ENCODE assay signal across 20 mouse cellular contexts in the genomic region with DNA sequence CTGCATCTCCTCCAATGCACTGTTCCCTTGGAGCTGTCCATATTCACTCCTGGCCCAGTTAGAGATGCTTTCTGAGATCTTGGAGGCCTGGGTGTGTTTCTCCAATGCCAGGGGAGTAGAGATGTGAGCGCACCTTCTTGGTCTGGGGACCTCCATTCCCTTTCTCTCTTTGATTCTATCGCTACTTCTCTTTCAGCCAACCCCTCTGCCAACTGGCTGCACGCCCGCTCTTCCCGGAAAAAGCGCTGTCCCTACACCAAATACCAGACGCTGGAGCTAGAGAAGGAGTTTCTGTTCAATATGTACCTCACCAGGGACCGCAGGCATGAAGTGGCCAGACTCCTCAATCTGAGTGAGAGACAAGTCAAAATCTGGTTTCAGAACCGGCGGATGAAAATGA. TPM values are rescaled to one million over a fixed set of nuclear protein-coding genes. Genes with fewer than 3 reads are reported as not detected.
DNase-seq lines count a peak whose midpoint lies in the region; ATAC-seq lines count a peak whose summit lies in the region.
"Had no signal": no experiment of that assay in that cellular context is flagged by ENCODE, and none has a peak within 500 bp of the region (broad histone marks: within the 10 kb centered on the region; RNA-seq: fewer than 3 reads in every experiment).

No protein-coding gene starts in this region.

- H3K4me3 ChIP-seq in hindbrain, embryonic 13.5 days, result peak overlapping the region; percentile 34
- no peak overlapping the region for H3K4me3 ChIP-seq in hindbrain, embryonic 16.5 days (ENCODE audit: low read length)
- peak overlapping the region; percentile 72 for H3K4me3 ChIP-seq in kidney, embryonic 15.5 days (replicated peaks)
- peak overlapping the region; percentile 99 for H3K4me3 ChIP-seq in neural tube, embryonic 13.5 days
- H3K4me3 ChIP-seq: embryonic facial prominence, embryonic 13.5 days; forebrain, embryonic 12.5 days; heart, adult 2 months; heart, embryonic 15.5 days had no signal

- ATAC-seq in hindbrain, embryonic 13.5 days (ENCODE audit: low FRiP score), result no peak
- no peak for ATAC-seq in hindbrain, embryonic 16.5 days
- ATAC-seq in kidney, embryonic 15.5 days (replicated peaks; ENCODE audit: low FRiP score), result no peak
- ATAC-seq in neural tube, embryonic 13.5 days (ENCODE audit: low read depth), result no peak
- ATAC-seq in CD4-positive, CD25-positive, alpha-beta regulatory T cell, adult 4 months, result no peak
- ATAC-seq: forebrain, postnatal 0 days had no signal

- H3K4me1 ChIP-seq in hindbrain, embryonic 13.5 days (replicated peaks), result peaks cover 14% of the 10 kb centered on the region
- H3K4me1 ChIP-seq in hindbrain, embryonic 16.5 days (ENCODE audit: control insufficient read depth, insufficient read depth, low read depth, low read length), result peaks cover 7% of the 10 kb centered on the region; the same call in 1 of the 2 replicates
- peaks cover 93% of the 10 kb centered on the region for H3K4me1 ChIP-seq in kidney, embryonic 15.5 days
- H3K4me1 ChIP-seq in neural tube, embryonic 13.5 days (replicated peaks), result peaks cover 88% of the 10 kb centered on the region

- WGBS in hindbrain, embryonic 13.5 days, result 3% methylated on average over 10 of the region's 10 CpGs
- WGBS in hindbrain, embryonic 16.5 days, result 6% methylated on average over 10 of the region's 10 CpGs
- WGBS in kidney, embryonic 15.5 days, result 44% methylated on average over 10 of the region's 10 CpGs
- 5% methylated on average over 10 of the region's 10 CpGs for WGBS in neural tube, embryonic 13.5 days

- H3K27me3 ChIP-seq in hindbrain, embryonic 13.5 days, result peaks cover 98% of the 10 kb centered on the region
- H3K27me3 ChIP-seq in hindbrain, embryonic 16.5 days (replicated peaks; ENCODE audit: control insufficient read depth, insufficient read depth, low read length), result peaks cover 70% of the 10 kb centered on the region
- H3K27me3 ChIP-seq in kidney, embryonic 15.5 days, result peaks cover 25% of the 10 kb centered on the region
- no peaks in the 10 kb centered on the region for H3K27me3 ChIP-seq in neural tube, embryonic 13.5 days

- H3K9ac ChIP-seq in hindbrain, embryonic 13.5 days, result 0 out of 2 replicates have a peak overlapping the region, but pooled peaks have one; percentile 61
- no peak overlapping the region for H3K9ac ChIP-seq in hindbrain, embryonic 16.5 days (ENCODE audit: low read depth, low read length)
- no peak overlapping the region for H3K9ac ChIP-seq in kidney, embryonic 15.5 days
- H3K9ac ChIP-seq in neural tube, embryonic 13.5 days, result peak overlapping the region; percentile 100
- H3K9ac ChIP-seq: embryonic facial prominence, embryonic 13.5 days; forebrain, embryonic 12.5 days; forebrain, postnatal 0 days; heart, embryonic 15.5 days; hindbrain, embryonic 14.5 days had no signal

- no peaks in the 10 kb centered on the region for H3K36me3 ChIP-seq in hindbrain, embryonic 13.5 days
- H3K36me3 ChIP-seq in hindbrain, embryonic 16.5 days (ENCODE audit: control insufficient read depth, insufficient read depth, low read length), result no peaks in the 10 kb centered on the region
- H3K36me3 ChIP-seq in kidney, embryonic 15.5 days, result 0 out of 2 replicates have a peak, but pooled peaks cover 4% of the 10 kb centered on the region
- H3K36me3 ChIP-seq in neural tube, embryonic 13.5 days, result no peaks in the 10 kb centered on the region
- H3K36me3 ChIP-seq: embryonic facial prominence, embryonic 13.5 days; forebrain, embryonic 12.5 days; heart, embryonic 15.5 days had no signal

- no peak for DNase-seq in kidney, adult 11 months
- DNase-seq in kidney, postnatal 10 days, result peak; percentile 31
- DNase-seq: adrenal gland, postnatal 10 days; cerebellum, adult 18-20 months; cerebellum, adult 9-11 months; cerebellum, postnatal 36 days; forebrain, postnatal 0 days; gastrocnemius, postnatal 14 days; heart, adult 2 months; heart, postnatal 14 days had no signal

- H3K4me2 ChIP-seq in hindbrain, embryonic 13.5 days, result peak overlapping the region; percentile 31
- H3K4me2 ChIP-seq in hindbrain, embryonic 16.5 days (ENCODE audit: low read length), result no peak overlapping the region
- H3K4me2 ChIP-seq in kidney, embryonic 15.5 days, result peak overlapping the region; percentile 96
- H3K4me2 ChIP-seq in neural tube, embryonic 13.5 days, result peak overlapping the region; percentile 96
- H3K4me2 ChIP-seq: embryonic facial prominence, embryonic 13.5 days; forebrain, embryonic 12.5 days; heart, embryonic 11.5 days; heart, embryonic 15.5 days; hindbrain, embryonic 14.5 days had no signal

- H3K9me3 ChIP-seq in hindbrain, embryonic 13.5 days, result no peaks in the 10 kb centered on the region
- H3K9me3 ChIP-seq in hindbrain, embryonic 16.5 days (ENCODE audit: control insufficient read depth, low read length), result no peaks in the 10 kb centered on the region
- no peaks in the 10 kb centered on the region for H3K9me3 ChIP-seq in kidney, embryonic 15.5 days (replicated peaks)
- H3K9me3 ChIP-seq in neural tube, embryonic 13.5 days, result no peaks in the 10 kb centered on the region
- H3K9me3 ChIP-seq: embryonic facial prominence, embryonic 13.5 days; forebrain, embryonic 12.5 days; heart, embryonic 15.5 days had no signal

- peak overlapping the region; percentile 73 for H3K27ac ChIP-seq in hindbrain, embryonic 13.5 days
- H3K27ac ChIP-seq in hindbrain, embryonic 16.5 days (ENCODE audit: low read depth, low read length), result no peak overlapping the region
- H3K27ac ChIP-seq in kidney, embryonic 15.5 days, result peak overlapping the region; percentile 98; the same call in 1 of the 2 replicates
- peak overlapping the region; percentile 100 for H3K27ac ChIP-seq in neural tube, embryonic 13.5 days (replicated peaks)
- H3K27ac ChIP-seq: embryonic facial prominence, embryonic 13.5 days; forebrain, embryonic 12.5 days; heart, adult 2 months; heart, embryonic 15.5 days; hindbrain, embryonic 14.5 days had no signal

RNA-seq across cellular contexts. Expression of a gene that starts 3.2 kb away (rescaled TPM):
- polyA plus RNA-seq in hindbrain, embryonic 13.5 days (2015; fragmentation: Nextera tagmentation; extraction: Ambion mirVana), result 4.8 and 7.2 TPM in 2 replicates
- polyA plus RNA-seq in hindbrain, embryonic 16.5 days (2015; fragmentation: Nextera tagmentation; extraction: Ambion mirVana), result 1.4 and 5.2 TPM in 2 replicates
- 22.3 and 27.2 TPM in 2 replicates for polyA plus RNA-seq in kidney, embryonic 15.5 days (2015; fragmentation: Nextera tagmentation; extraction: Ambion mirVana)
- polyA plus RNA-seq in neural tube, embryonic 13.5 days (2015; fragmentation: Nextera tagmentation; extraction: Ambion mirVana), result 72.9 and 74.7 TPM in 2 replicates
- polyA plus RNA-seq in CD4-positive, CD25-positive, alpha-beta regulatory T cell, adult 4 months (2017; shearing (Covaris generic)), result under 1 TPM in 1 of 2 experiments, not detected in 1; 0.23 TPM
- polyA plus RNA-seq: forebrain, embryonic 12.5 days; forebrain, postnatal 0 days; heart, adult 2 months had no signal

RNA-seq across cellular contexts. Expression of a gene that starts 7.3 kb away (rescaled TPM):
- polyA plus RNA-seq in hindbrain, embryonic 13.5 days (2015; fragmentation: Nextera tagmentation; extraction: Ambion mirVana), result 19.2 and 27.2 TPM in 2 replicates
- 15.1 and 15.9 TPM in 2 replicates for polyA plus RNA-seq in hindbrain, embryonic 16.5 days (2015; fragmentation: Nextera tagmentation; extraction: Ambion mirVana)
- polyA plus RNA-seq in kidney, embryonic 15.5 days (2015; fragmentation: Nextera tagmentation; extraction: Ambion mirVana), result 8.9 and 9.8 TPM in 2 replicates
- 81.7 and 114 TPM in 2 replicates for polyA plus RNA-seq in neural tube, embryonic 13.5 days (2015; fragmentation: Nextera tagmentation; extraction: Ambion mirVana)
- polyA plus RNA-seq in CD4-positive, CD25-positive, alpha-beta regulatory T cell, adult 4 months (2017; shearing (Covaris generic)), result not detected
- polyA plus RNA-seq: forebrain, embryonic 12.5 days; forebrain, postnatal 0 days; heart, adult 2 months; heart, embryonic 15.5 days had no signal

RNA-seq across cellular contexts. Expression of a gene that starts 12.0 kb away (rescaled TPM):
- 21.5 and 33.2 TPM in 2 replicates for polyA plus RNA-seq in hindbrain, embryonic 13.5 days (2015; fragmentation: Nextera tagmentation; extraction: Ambion mirVana)
- 29.3 and 33.1 TPM in 2 replicates for polyA plus RNA-seq in hindbrain, embryonic 16.5 days (2015; fragmentation: Nextera tagmentation; extraction: Ambion mirVana)
- 58.5 and 62.7 TPM in 2 replicates for polyA plus RNA-seq in kidney, embryonic 15.5 days (2015; fragmentation: Nextera tagmentation; extraction: Ambion mirVana)
- 124 and 125 TPM in 2 replicates for polyA plus RNA-seq in neural tube, embryonic 13.5 days (2015; fragmentation: Nextera tagmentation; extraction: Ambion mirVana)
- polyA plus RNA-seq in CD4-positive, CD25-positive, alpha-beta regulatory T cell, adult 4 months (2017; shearing (Covaris generic)), result not detected
- polyA plus RNA-seq: forebrain, embryonic 12.5 days; forebrain, postnatal 0 days; heart, adult 2 months had no signal

RNA-seq across cellular contexts. Expression of a gene that starts 17.8 kb away (rescaled TPM):
- polyA plus RNA-seq in hindbrain, embryonic 13.5 days (2015; fragmentation: Nextera tagmentation; extraction: Ambion mirVana), result 81.9 and 132 TPM in 2 replicates
- polyA plus RNA-seq in hindbrain, embryonic 16.5 days (2015; fragmentation: Nextera tagmentation; extraction: Ambion mirVana), result 49.9 and 53.3 TPM in 2 replicates
- 47.1 and 49.1 TPM in 2 replicates for polyA plus RNA-seq in kidney, embryonic 15.5 days (2015; fragmentation: Nextera tagmentation; extraction: Ambion mirVana)
- 171 and 174 TPM in 2 replicates for polyA plus RNA-seq in neural tube, embryonic 13.5 days (2015; fragmentation: Nextera tagmentation; extraction: Ambion mirVana)
- polyA plus RNA-seq in CD4-positive, CD25-positive, alpha-beta regulatory T cell, adult 4 months (2017; shearing (Covaris generic)), result not detected
- polyA plus RNA-seq: forebrain, embryonic 12.5 days; forebrain, postnatal 0 days; heart, adult 2 months had no signal

RNA-seq across cellular contexts. Expression of a gene that starts 28.7 kb away (rescaled TPM):
- 196 and 216 TPM in 2 replicates for polyA plus RNA-seq in hindbrain, embryonic 13.5 days (2015; fragmentation: Nextera tagmentation; extraction: Ambion mirVana)
- polyA plus RNA-seq in hindbrain, embryonic 16.5 days (2015; fragmentation: Nextera tagmentation; extraction: Ambion mirVana), result 120 and 133 TPM in 2 replicates
- polyA plus RNA-seq in kidney, embryonic 15.5 days (2015; fragmentation: Nextera tagmentation; extraction: Ambion mirVana), result 18.8 and 20.2 TPM in 2 replicates
- 67.1 and 88.3 TPM in 2 replicates for polyA plus RNA-seq in neural tube, embryonic 13.5 days (2015; fragmentation: Nextera tagmentation; extraction: Ambion mirVana)
- polyA plus RNA-seq in CD4-positive, CD25-positive, alpha-beta regulatory T cell, adult 4 months (2017; shearing (Covaris generic)), result not detected
- polyA plus RNA-seq: forebrain, embryonic 12.5 days; forebrain, postnatal 0 days had no signal

Comparison
In these comparisons a context has a peak if more than half of its experiments do, and no peak if none do; other contexts are left out.
1. H3K9ac ChIP-seq: peak in hindbrain, embryonic 13.5 days (single experiment) and neural tube, embryonic 13.5 days (single experiment); none in hindbrain, embryonic 16.5 days (single experiment) and kidney, embryonic 15.5 days (single experiment).
2. RNA of a gene that starts 12.0 kb away (polyA plus RNA-seq): 124 to 125 TPM in neural tube, embryonic 13.5 days, 58.5 to 62.7 TPM in kidney, embryonic 15.5 days, 21.5 to 33.2 TPM in hindbrain, embryonic 13.5 days and 29.3 to 33.1 TPM in hindbrain, embryonic 16.5 days; not detected in CD4-positive, CD25-positive, alpha-beta regulatory T cell, adult 4 months; every median in the first group is over 10 times any median in the second.